Mouse (Mus musculus) adrenal gland, postnatal 4 days (tissue): ENCODE data around the gene Kcng4. TPM values are rescaled to one million over a fixed set of nuclear protein-coding genes. Genes with fewer than 3 reads are reported as not detected.

Experiments
- DNase-seq, 2 experiments: peaks; one replicate each; pipeline ENCODE4 v3.0.0; 2021 to 2022; ENCODE audit warnings: low spot score in 2 of 2, mixed read lengths in 2 of 2
- long read RNA-seq, 2 experiments: library from polyadenylated mRNA; stranded (forward); transcript quantifications; one replicate each; pipeline ENCODE4 v2.0.0; 2021
- total RNA-seq, 2 experiments: library from RNA; stranded (reverse); gene quantifications; 2 replicates each; pipeline ENCODE4 v1.2.3; 2021

Kcng4 gene
- total RNA-seq: under 1 TPM; 0.59 to 0.81 TPM
- long read RNA-seq, experiment 1: 0 reads
- long read RNA-seq, experiment 2: 0 reads

DNA sequence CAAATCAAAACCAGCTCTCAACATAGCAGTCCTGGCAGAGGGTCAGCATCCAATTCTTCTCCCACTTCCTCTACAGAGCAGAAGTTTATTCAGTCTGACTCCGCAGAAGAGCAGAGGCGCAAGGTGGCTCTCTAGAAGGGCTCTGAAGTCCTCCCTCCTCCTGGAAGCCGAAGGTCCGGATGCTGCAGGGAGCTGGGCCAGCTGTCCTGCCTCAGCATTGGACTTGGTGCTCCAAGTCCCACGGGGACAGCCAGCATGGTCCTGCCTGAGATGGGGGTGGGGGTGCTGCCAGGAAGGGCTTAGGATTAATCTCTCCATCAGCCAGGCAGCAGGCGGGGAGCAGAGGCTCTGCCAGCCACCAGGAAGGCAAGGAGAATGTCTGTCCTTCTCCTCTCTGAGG lies at the start of gene Kcng4:
Gene Kcng4 (minus strand): TSS at position 303 of the 400 bp plus-strand sequence.
- DNase-seq: no peak

DNA sequence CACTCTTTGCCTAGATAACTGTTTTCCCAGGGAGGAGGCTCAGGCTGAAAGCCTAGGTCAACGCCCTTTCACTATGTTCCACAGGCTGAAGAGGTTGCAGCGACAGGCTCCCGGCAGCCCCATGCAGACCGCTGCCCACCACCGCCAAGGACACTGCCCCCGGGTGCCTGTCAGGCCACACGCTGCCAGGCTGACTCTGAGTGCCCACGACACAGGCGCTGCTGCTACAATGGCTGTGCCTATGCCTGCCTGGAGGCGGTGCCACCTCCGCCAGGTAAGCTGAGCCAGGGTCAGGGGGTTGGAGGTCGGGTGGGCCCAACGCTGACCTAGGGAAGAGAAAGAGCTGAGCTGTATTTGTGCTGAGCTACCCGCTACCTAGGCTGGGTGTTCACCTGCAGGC lies 43.7 kb upstream of the Kcng4 start:
- DNase-seq: no peak

DNA sequence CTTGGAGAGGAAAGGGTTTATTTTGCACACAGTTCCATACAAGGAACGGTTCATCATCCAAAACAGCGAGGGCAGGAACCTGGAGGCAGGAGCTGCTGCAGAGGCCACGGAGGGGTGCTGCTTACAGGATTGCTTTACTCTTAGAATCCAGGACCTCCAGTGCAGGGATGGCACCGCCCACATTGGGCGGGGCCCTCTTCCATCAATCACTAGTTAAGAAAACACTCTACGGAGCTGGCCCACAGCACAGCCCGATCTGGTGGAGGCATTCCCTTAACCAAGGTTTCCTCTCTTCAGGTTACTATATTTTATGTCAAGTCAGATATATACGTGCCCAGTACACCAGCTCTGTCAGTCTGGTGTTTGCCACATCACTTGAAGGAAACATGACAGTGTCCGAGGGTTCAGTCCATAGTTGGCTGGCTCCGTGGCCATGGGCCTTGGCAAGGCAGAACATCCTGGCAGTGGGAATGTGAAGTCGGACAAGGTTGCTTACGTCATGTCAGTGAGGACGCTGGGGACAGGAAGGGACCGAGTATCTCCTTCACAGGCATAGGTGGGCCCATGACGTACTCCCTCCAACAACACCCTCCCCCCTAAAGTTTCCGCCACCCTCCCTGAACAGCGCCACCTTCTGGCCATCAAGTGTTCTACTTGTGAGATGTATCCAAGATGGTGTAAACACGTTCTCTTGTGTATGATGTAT lies 42.8 kb upstream of the Kcng4 start:
- DNase-seq: peak in 1 of 2 experiments; percentile 42

DNA sequence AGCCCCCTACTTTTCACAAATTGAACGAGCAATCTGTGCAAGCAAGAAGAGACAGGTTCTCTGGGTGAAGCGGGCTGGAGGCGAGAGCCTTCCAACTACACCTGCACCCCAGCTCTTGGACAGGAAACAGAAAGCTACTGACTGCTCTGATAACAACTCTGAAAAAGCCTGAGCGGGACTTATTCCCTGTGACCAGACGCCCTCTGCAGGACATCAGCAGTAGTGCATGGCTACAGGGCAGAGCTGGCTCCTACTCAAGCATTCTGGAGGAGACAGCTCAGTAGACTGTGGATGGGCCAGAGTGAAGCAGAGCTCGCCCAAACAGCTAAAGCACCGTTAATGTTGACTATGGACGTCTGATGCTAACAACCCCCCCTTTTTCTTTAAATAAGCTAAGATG lies 40.9 kb upstream of the Kcng4 start:
- DNase-seq: peak; percentile 76 to 92

DNA sequence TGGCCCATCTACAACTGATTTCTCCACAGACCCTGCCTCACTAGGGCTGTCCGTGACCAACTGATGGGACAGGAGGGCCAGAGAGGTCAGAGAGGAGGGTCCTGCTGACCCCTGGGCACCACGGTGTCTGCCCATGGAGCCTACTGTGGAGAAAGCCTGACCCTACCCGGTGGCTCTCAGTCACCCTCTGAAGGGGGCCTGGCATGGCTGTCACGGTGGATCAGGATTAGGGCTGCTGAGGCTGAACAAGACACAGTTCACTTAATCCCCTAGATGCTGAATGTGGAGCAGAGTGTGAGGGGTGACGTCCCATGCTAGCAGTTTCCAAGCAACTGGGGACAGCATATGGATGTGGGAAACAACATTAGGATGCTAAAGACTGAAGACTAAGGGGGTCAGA lies 40.0 kb upstream of the Kcng4 start:
- no peak for DNase-seq

DNA sequence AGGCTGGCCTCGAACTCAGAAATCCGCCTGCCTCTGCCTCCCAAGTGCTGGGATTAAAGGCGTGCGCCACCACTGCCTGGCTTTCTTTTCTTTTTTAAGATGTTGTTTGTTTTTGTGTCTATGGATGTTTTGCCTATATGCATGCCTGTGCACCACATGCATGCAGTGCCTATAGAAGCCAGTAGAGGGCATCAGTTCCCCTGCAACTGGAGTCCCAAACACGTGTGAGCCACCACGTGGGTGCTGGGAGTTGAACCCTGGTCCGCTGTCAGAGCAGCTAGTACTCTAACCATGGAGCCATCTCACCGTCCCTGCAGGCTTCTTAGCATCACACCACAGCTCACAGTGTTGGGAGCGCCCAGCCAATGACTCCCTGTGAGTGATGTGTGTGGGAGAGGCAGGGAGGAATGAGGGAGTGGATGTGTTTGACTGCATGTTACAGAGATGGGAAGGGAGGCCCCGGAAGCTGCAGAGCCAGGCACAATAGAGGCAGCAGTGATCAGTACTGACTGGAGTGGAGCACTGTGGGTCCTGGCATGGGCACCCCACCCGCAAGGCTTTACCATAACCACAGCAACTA lies 38.6 kb upstream of the Kcng4 start:
- DNase-seq: no peak

DNA sequence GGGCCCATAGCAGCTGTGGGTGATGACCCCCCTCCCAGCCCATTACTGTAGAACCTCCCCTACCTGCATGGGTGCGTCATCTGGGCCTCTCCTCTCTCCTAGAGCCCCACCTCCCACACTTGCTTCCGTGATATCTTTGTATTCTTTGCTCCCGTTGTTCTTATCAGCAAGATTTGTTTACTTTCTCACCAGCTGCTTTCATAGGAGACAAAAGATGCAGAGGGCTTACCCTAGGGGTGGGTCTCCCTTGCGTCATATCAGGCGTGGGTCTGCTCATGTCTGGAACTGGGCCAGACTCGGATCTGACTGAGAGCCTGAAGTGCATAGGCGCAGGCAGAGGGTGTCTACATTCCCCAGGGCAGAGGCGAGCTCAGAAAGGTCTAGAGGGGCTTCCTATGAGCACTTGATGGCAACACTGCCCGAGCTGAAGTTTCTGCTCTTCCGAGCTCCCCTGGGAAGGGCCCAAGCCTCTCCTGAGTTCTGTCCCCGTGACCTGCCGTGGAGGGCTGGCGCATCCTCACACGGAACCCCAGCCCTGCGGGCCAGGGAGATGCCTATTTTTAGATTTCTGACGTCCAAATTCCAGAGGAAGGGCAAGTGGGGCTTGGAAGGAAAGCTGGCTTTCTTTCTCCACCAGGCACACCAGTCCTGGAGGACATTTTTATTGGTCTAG lies 35.1 kb upstream of the Kcng4 start:
- DNase-seq: no peak

DNA sequence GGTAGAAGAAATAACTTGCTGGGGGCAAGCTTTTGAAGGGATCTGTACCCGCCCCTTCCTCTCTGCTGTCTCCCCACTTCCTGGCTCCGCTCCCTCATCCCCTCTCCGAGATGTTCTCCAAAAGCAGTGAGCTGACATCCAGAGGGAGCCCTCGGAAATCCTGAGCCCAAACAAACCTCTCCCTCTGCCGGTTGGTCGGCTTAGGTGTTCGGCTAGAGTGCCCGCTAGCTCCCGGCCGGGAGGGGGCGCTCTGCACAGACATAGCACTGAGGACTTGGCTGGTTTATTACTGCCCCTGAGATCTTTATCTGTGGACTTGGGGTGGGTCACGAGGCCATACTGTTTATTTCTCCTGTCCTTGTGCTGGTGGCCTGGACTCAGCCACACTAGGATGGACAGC lies 33.8 kb upstream of the Kcng4 start:
- DNase-seq: no peak

DNA sequence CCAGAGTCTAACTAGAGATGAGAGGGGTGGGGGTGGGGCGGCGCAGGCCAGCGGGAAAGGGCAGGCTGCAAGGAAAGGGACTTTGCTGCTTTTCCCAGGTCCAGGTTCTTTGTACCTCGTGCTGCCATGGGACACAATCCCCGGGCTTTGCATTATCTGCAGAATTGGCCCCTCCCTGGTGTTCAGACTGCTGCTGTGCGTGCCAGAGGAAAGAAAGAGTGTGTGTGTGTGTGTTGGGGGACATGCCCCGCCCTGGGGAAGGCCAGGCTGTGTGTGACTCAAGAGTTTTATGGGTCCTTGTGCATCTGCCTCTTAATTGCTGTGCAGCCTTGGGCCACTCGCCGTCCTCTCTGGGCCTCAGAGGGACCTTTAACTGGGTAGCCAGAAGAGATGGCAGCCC lies 33.0 kb upstream of the Kcng4 start:
- no peak for DNase-seq

DNA sequence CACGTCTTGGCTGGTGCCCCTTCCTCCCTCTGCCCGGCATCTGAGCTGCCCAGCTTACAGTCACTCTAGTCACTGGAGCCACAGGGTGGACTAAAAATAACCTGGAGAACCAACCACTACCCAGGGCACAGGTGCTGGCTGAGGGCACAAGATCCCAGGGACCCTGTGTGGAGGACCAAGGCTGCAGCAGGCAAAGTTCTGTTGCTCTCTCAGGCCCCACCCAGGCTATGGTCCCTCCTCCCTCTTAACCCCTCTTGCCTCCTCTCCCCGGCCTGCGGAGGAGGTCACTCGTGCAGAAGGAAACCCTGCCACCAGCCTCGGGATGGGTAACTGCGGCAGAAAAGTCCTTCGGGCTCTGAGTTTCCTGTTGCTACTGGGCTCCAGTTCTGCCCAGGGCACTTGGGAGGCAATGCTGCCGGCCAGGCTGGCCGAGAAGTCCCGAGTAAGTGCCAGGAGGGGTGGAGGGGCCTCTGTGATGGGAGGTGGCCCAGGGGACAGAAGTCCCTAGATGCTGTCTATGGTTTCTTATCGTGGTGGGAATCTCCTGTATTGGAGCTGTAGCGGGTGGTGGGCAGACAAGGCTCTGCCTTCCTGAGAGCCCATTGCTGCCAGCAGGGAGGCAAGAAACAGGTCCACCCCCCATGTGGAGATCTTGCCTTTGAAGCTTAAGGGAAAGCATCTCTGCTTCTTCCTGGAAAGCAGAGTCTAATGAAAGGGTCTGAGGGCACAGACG lies 30.9 kb upstream of the Kcng4 start, which contains the start of gene Wfdc1:
Gene Wfdc1 (plus strand): TSS at position 147 of the 733 bp plus-strand sequence.
- DNase-seq: no peak

DNA sequence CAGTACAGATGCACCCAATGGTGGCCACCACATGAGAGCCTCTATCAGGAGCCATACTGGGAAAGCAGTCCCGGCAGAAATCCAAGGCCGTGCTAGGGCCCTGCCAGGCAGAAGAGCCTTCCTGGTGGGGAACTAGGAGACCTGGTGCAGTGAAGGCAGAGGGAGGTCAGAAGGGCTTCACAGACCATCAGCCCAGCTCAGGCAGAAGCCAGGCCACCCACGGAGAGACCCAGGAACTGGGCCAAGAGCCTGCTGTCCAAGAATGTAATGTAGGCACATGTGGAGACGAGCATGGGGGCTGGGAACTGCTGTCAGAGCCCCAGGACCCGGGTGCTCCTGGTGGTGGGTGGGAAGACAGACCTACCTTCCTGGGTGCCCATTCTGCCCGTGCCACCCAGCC lies 29.8 kb upstream of the Kcng4 start:
- no peak for DNase-seq

DNA sequence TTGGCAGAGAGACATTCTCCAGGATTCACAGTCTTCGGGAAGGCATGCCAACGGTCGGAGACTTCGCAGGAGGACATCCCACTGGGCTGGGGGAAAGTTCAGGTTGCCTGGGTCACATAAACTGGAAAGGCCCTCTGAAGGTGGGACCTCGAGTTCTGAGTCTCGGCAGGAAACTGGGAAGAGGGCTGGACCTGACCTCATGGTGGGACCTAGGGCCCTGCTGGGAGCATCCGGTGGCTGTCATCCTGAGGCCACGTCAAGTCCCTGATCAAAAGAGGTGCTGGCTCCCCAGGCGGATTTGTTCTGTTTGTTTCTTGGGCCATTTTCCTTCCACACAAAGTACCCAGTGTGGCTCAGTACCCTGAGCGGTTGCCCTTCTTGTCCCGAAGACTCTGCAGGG lies 28.0 kb upstream of the Kcng4 start:
- no peak for DNase-seq

DNA sequence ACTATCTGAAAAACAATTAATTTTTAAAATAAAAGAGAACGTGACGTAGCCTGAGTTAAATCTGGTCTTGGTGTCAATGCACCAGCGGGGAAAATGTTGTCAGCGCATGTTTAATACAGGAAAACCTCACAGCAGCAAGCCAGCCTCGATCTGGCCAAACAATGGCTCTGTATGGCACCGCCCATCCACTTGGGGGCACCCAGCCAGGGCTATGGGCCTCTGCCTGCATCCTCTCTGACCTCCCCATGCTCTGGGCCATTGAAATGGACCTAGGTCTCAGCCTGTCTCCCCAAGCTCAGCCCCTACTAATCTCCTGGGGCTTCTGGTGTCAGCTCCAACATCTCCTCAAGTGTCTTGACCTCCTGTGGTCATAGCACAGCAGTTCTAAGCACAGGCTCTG lies 26.4 kb upstream of the Kcng4 start:
- no peak for DNase-seq

DNA sequence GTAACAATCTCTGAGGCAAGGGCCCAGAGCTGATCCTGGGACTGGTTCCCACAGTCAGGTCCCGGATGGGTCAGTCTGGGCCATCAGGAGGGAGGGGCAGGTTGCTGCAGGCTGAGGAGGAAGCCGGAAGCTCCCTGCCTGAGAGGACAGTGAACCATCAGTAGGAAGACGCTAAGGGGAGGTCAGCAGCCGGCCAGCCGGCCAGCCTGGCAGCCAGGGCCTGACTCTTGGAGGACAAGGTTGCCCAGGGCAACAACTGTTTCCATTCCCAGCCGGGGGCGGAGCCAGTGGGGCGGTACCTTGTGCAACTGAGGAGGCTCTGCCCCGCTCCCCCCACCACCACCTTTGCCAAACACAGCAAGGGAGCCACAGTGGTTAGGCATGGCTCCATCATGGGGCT lies 25.6 kb upstream of the Kcng4 start:
- peak in 1 of 2 experiments; percentile 26 for DNase-seq

DNA sequence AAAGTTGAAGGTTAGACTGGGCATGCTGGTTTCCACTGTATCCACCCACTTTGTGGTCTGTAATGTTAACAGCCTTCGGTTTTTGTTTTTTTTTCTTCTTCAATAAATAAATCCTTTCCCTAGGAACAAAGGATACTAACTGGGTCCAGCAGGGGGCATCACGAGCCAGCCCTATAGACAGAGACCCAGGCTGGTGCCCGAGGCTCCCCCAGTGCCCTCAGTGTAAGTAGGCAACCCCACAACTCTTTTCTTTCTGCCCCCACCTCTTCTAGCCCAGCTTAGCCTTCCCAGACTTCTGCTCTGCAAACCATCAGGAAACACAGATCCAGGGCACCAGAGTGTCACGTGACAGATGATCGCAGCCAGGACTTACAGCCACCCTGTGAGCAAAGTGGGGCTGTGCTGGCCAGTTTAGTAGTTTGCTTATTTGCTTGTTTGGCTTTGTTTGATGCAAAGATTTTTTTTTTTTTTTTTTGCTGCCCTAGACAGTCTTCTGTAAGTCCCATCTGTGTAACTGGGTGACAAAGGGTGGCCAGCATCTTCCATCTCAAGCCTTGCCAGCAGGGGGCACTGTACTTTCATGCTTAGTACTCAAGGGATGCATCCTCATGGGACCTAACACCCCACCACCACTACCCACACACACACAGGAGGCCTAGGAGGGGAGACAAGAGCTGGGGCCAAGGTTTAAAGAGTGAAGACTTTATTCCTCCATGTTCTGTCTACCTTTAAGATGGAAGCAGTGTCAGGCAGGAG lies 21.4 kb upstream of the Kcng4 start:
- DNase-seq: no peak

DNA sequence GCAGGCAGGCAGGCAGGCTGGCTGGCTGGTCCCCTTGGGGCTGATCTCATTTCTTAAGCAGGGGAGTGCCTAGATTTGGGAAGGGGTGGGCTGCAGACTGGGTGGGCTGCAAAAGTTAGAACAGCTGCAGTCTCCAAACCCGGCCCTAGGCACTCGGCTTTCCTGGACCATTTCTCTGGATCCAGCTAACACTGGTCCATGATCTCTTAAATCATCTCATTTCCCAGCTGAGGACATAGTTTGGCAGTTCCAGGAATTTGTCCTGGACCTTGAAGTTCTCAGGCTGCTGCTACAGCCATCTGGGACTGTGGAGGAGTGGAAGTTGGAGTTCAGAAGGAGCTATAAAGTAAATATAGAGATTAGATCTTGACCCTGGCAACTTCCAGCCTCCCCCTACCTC lies 15.8 kb upstream of the Kcng4 start:
- DNase-seq: no peak

DNA sequence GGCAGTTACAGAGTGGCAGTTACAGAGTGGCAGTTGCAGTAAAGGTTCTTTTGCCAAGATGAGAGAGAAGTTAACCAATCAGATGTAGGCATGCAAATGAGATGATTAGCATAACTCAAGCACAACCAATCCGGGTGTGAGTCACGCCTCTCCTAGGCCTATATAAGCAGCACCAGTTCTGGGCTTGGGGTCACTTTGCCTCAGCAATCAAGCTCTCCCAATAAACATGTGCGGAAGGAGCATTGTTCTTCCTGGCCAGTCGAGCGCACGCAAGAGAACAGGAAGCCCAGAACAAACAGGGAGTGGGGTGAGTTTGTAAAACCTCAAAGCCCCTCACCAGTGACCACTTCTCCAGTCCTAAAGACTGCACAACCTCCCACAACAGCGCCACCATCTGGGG lies 11.4 kb upstream of the Kcng4 start:
- no peak for DNase-seq

DNA sequence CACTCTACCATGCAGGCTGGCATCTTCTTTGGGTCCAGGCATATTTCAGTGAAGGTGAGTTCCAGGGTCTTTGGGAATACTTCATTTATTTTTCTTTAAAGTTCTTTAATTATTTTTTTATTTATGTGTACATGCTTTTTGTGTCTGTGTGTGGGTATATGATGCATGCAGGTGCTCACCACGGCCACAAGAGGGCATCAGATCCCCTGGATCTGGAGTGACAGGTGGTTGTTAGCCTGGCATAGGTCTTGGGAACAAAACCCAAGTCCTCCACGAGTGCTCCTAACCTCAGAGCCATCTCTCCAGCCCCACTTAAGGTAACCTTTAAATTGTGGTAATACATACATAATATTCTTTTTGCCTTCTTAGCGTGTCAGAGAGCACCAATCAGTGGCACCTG lies 10.7 kb upstream of the Kcng4 start:
- DNase-seq: no peak

DNA sequence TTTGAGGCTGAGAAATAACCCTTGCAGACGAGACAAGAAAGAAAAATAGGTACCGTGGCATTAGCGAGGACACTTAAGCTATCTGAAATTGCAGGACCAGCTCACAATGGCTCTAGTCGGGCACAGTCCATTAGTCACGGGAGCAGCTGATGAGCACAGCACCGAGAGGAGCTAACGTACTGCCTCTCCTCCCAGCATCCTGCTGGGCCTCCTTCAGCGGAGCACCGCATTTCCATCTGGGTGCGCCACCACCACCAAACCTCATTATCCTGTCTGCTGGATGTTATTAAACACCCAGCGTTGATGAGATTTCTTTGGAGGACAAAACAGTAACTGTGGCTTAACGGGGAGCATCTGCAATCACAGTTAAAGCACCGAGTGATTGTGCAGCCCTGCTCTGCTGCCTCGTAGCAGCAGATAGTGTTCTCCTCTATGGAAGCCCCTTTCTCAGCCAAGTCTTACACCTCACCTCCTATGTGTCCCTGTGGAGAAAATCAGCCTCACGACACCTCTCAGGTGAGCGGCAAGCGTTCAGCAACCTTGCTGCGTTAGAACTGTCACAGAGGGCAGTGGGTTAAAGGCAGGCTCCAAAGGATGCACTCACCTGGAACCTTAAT lies 9.6 kb upstream of the Kcng4 start:
- DNase-seq: no peak

DNA sequence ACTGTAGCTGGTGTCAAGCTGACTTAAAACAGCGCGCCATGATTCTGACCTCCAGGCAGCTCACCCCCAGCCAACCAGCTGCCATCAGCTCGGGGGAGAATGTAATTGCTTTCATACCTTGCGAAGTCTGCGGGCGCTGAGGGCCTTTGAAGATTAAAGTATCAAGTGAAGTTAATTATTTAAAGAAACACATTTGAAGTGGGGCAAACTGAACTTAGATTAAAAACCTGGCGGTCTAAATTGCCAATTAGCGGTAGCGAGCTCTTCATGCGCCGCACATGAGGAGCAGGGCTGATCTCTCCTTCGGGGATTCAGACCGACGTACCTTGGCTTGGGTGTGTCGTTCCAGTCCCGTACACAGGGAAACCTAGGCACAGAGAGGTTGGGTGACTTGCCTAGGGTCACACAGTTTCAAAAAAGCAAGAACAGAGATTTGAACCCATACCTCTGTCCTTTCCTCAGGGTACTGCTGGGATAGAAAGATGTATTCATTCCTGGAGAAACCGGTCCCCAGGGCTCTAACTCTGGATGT lies 9.0 kb upstream of the Kcng4 start:
- DNase-seq: no peak
